Mouse (Mus musculus) midbrain, embryonic 15.5 days (tissue): Measurements from ENCODE around the gene Otof. TPM values are rescaled to one million over a fixed set of nuclear protein-coding genes. Genes with fewer than 3 reads are reported as not detected.
A peak's percentile ranks its signal among the peaks of the same experiment; 100 is the strongest.

Experiments used
- ATAC-seq: fragments of 200-750 bp; cut with Nextera tagmentation; replicated peaks from 2 replicates; pipeline ENCODE4 v1.8.0; 2017; ENCODE audit warnings: moderate TSS enrichment
- H3K27ac ChIP-seq: fragments of 300-500 bp; sonication (generic); 2 replicates; pipeline ENCODE4 v1.5.1; 2015; ENCODE audit warnings: mild to moderate bottlenecking, inconsistent platforms
- H3K27me3 ChIP-seq: fragments of 300-500 bp; sonication (generic); replicated peaks from 2 replicates; pipeline ENCODE4 v1.6.1; 2015; ENCODE audit warnings: inconsistent platforms
- H3K36me3 ChIP-seq: fragments of 300-500 bp; sonication (generic); replicated peaks from 2 replicates; pipeline ENCODE4 v1.6.1; 2015; ENCODE audit warnings: inconsistent platforms
- H3K4me1 ChIP-seq: fragments of 300-500 bp; sonication (generic); 2 replicates; pipeline ENCODE4 v1.6.1; 2015; ENCODE audit warnings: inconsistent platforms
- H3K4me2 ChIP-seq: fragments of 300-500 bp; sonication (generic); 2 replicates; pipeline ENCODE4 v1.6.1; 2015; ENCODE audit warnings: inconsistent platforms, mild to moderate bottlenecking, moderate library complexity
- H3K4me3 ChIP-seq: fragments of 300-500 bp; sonication (generic); 2 replicates; pipeline ENCODE4 v1.5.1; 2015; ENCODE audit warnings: mild to moderate bottlenecking, inconsistent platforms
- H3K9ac ChIP-seq: fragments of 300-500 bp; sonication (generic); 2 replicates; pipeline ENCODE4 v1.6.1; 2015; ENCODE audit warnings: mild to moderate bottlenecking, inconsistent platforms
- H3K9me3 ChIP-seq: fragments of 300-500 bp; sonication (generic); 2 replicates; pipeline ENCODE4 v1.6.1; 2016; ENCODE audit warnings: inconsistent platforms
- WGBS: fragments of 180-500 bp; shearing (Covaris S2); methylation state at CpG from one replicate; pipeline ENCODE4 v1.1.7; 2015; ENCODE audit warnings: mixed read lengths; 5-methylcytosine and 5-hydroxymethylcytosine counted together
- polyA plus RNA-seq: library from polyadenylated mRNA; unstranded; fragments of >200 nt; fragmentation: Nextera tagmentation; extraction: Ambion mirVana; gene quantifications from 2 replicates; pipeline ENCODE4 v1.2.1, GENCODE M21; 2015

Otof gene
- polyA plus RNA-seq, 1 experiment from 2014 or later = 4.0 TPM

- WGBS = 77% methylated on average over 4 of the region's 4 CpGs
Observed at GRCm38 (mm10) chr5:30423121-30423520, 38.6 kb downstream of the Otof start.

GRCm38 (mm10) chr5:30416665-30417064 is 45.1 kb downstream of the Otof start:
- no peak overlapping the region for H3K9ac ChIP-seq
- no peak overlapping the region for H3K27ac ChIP-seq
- H3K36me3 ChIP-seq = no peaks in the 10 kb centered on the region
- H3K4me1 ChIP-seq = peaks cover 7% of the 10 kb centered on the region; the same call in 1 of the 2 replicates
- no peaks in the 10 kb centered on the region for H3K27me3 ChIP-seq
- H3K4me3 ChIP-seq = no peak overlapping the region
- no peak for ATAC-seq
- no peak overlapping the region for H3K4me2 ChIP-seq
- H3K9me3 ChIP-seq = no peaks in the 10 kb centered on the region
- 24% methylated on average over 5 of the region's 5 CpGs for WGBS

More at GRCm38 (mm10) chr5:30423121-30423520, 38.6 kb downstream of the Otof start:
- Histone ChIP-seq H3K4me2 (no peak overlapping the region), H3K36me3 (no peaks in the 10 kb centered on the region), H3K27me3 (no peaks in the 10 kb centered on the region), H3K9ac (no peak overlapping the region), H3K4me3 (no peak overlapping the region), H3K9me3 (no peaks in the 10 kb centered on the region), H3K4me1 (0 out of 2 replicates have a peak, but pooled peaks cover 2% of the 10 kb centered on the region), H3K27ac (no peak overlapping the region)
- ATAC-seq = no peak

GRCm38 (mm10) chr5:30415876-30416275 is 45.9 kb downstream of the Otof start:
- WGBS = 64% methylated on average over 4 of the region's 4 CpGs
- H3K4me3 ChIP-seq = no peak overlapping the region
- no peak overlapping the region for H3K27ac ChIP-seq
- H3K36me3 ChIP-seq = no peaks in the 10 kb centered on the region
- H3K4me1 ChIP-seq = peaks cover 7% of the 10 kb centered on the region; the same call in 1 of the 2 replicates
- no peak overlapping the region for H3K4me2 ChIP-seq
- ATAC-seq = no peak
- no peak overlapping the region for H3K9ac ChIP-seq
- H3K9me3 ChIP-seq = no peaks in the 10 kb centered on the region
- no peaks in the 10 kb centered on the region for H3K27me3 ChIP-seq

GRCm38 (mm10) chr5:30415381-30415780 is 46.4 kb downstream of the Otof start:
- H3K9ac ChIP-seq = no peak overlapping the region
- H3K27ac ChIP-seq = no peak overlapping the region
- H3K9me3 ChIP-seq = no peaks in the 10 kb centered on the region
- 54% methylated on average over 2 of the region's 2 CpGs for WGBS
- no peak overlapping the region for H3K4me2 ChIP-seq
- H3K27me3 ChIP-seq = no peaks in the 10 kb centered on the region
- peaks cover 7% of the 10 kb centered on the region; the same call in 1 of the 2 replicates for H3K4me1 ChIP-seq
- no peak overlapping the region for H3K4me3 ChIP-seq
- ATAC-seq = no peak
- no peaks in the 10 kb centered on the region for H3K36me3 ChIP-seq

- no peak overlapping the region for H3K4me3 ChIP-seq
- H3K9me3 ChIP-seq = no peaks in the 10 kb centered on the region
- no peak overlapping the region for H3K4me2 ChIP-seq
- H3K36me3 ChIP-seq = no peaks in the 10 kb centered on the region
- no peaks in the 10 kb centered on the region for H3K27me3 ChIP-seq
- no peak overlapping the region for H3K27ac ChIP-seq
- H3K9ac ChIP-seq = no peak overlapping the region
- WGBS = 40% methylated on average over 10 of the region's 10 CpGs
- peaks cover 9% of the 10 kb centered on the region; the same call in 1 of the 2 replicates for H3K4me1 ChIP-seq
- ATAC-seq = no peak
Observed at GRCm38 (mm10) chr5:30411524-30411923, 50.2 kb downstream of the Otof start.

GRCm38 (mm10) chr5:30406876-30407275 is 54.9 kb downstream of the Otof start:
- H3K9ac ChIP-seq = no peak overlapping the region
- WGBS = 5% methylated on average over 9 of the region's 9 CpGs
- H3K4me2 ChIP-seq = peak overlapping the region; percentile 34
- H3K27me3 ChIP-seq = no peaks in the 10 kb centered on the region
- H3K27ac ChIP-seq = no peak overlapping the region
- H3K4me1 ChIP-seq = peaks cover 8% of the 10 kb centered on the region; the same call in 1 of the 2 replicates
- no peaks in the 10 kb centered on the region for H3K9me3 ChIP-seq
- H3K36me3 ChIP-seq = no peaks in the 10 kb centered on the region
- no peak overlapping the region for H3K4me3 ChIP-seq
- ATAC-seq = peak; percentile 53

GRCm38 (mm10) chr5:30401165-30401564 is 60.6 kb downstream of the Otof start:
- Histone ChIP-seq H3K36me3 (no peaks in the 10 kb centered on the region), H3K4me3 (no peak overlapping the region), H3K4me1 (no peaks in the 10 kb centered on the region), H3K4me2 (no peak overlapping the region), H3K9me3 (no peaks in the 10 kb centered on the region), H3K27ac (no peak overlapping the region), H3K9ac (no peak overlapping the region), H3K27me3 (no peaks in the 10 kb centered on the region)
- ATAC-seq = no peak
- WGBS = 16% methylated on average over 8 of the region's 8 CpGs

GRCm38 (mm10) chr5:30400521-30400920 is 61.2 kb downstream of the Otof start:
- 81% methylated on average over 5 of the region's 5 CpGs for WGBS
- Histone ChIP-seq H3K27ac (no peak overlapping the region), H3K4me1 (no peaks in the 10 kb centered on the region), H3K4me2 (no peak overlapping the region), H3K27me3 (no peaks in the 10 kb centered on the region), H3K9ac (no peak overlapping the region), H3K36me3 (no peaks in the 10 kb centered on the region), H3K9me3 (no peaks in the 10 kb centered on the region), H3K4me3 (no peak overlapping the region)
- no peak for ATAC-seq

GRCm38 (mm10) chr5:30391473-30391872 is 70.3 kb downstream of the Otof start:
- H3K4me1 ChIP-seq = no peaks in the 10 kb centered on the region
- ATAC-seq = peak; percentile 50; the same call in 1 of the 2 replicates
- 25% methylated on average over 7 of the region's 7 CpGs for WGBS
- no peak overlapping the region for H3K4me2 ChIP-seq
- no peak overlapping the region for H3K27ac ChIP-seq
- no peaks in the 10 kb centered on the region for H3K9me3 ChIP-seq
- no peak overlapping the region for H3K9ac ChIP-seq
- H3K4me3 ChIP-seq = no peak overlapping the region
- no peaks in the 10 kb centered on the region for H3K36me3 ChIP-seq
- no peaks in the 10 kb centered on the region; the same call in 1 of the 2 replicates for H3K27me3 ChIP-seq

GRCm38 (mm10) chr5:30389836-30390235 is 71.9 kb downstream of the Otof start:
- H3K9ac ChIP-seq = no peak overlapping the region
- no peak overlapping the region for H3K4me2 ChIP-seq
- no peaks in the 10 kb centered on the region for H3K4me1 ChIP-seq
- WGBS = 85% methylated on average over 5 of the region's 5 CpGs
- H3K27ac ChIP-seq = no peak overlapping the region
- ATAC-seq = no peak
- H3K36me3 ChIP-seq = no peaks in the 10 kb centered on the region
- no peaks in the 10 kb centered on the region for H3K9me3 ChIP-seq
- H3K4me3 ChIP-seq = no peak overlapping the region
- H3K27me3 ChIP-seq = no peaks in the 10 kb centered on the region; the same call in 1 of the 2 replicates

GRCm38 (mm10) chr5:30387726-30388125 is 74.0 kb downstream of the Otof start:
- Histone ChIP-seq H3K27ac (no peak overlapping the region), H3K4me1 (no peaks in the 10 kb centered on the region), H3K36me3 (no peaks in the 10 kb centered on the region), H3K4me2 (no peak overlapping the region), H3K9ac (no peak overlapping the region), H3K27me3 (no peaks in the 10 kb centered on the region; the same call in 1 of the 2 replicates), H3K9me3 (no peaks in the 10 kb centered on the region), H3K4me3 (no peak overlapping the region)
- ATAC-seq = no peak
- 76% methylated on average over 6 of the region's 6 CpGs for WGBS

GRCm38 (mm10) chr5:30382876-30383275 is 78.9 kb downstream of the Otof start:
- ATAC-seq = no peak
- H3K27ac ChIP-seq = no peak overlapping the region
- 64% methylated on average over 7 of the region's 7 CpGs for WGBS

GRCm38 (mm10) chr5:30369426-30369825 is 92.3 kb downstream of the Otof start:
- Histone ChIP-seq H3K9ac (no peak overlapping the region), H3K36me3 (no peaks in the 10 kb centered on the region), H3K4me3 (no peak overlapping the region), H3K27ac (no peak overlapping the region), H3K27me3 (no peaks in the 10 kb centered on the region), H3K4me1 (no peaks in the 10 kb centered on the region), H3K9me3 (no peaks in the 10 kb centered on the region), H3K4me2 (no peak overlapping the region)
- 83% methylated on average over 5 of the region's 5 CpGs for WGBS
- ATAC-seq = no peak

More at GRCm38 (mm10) chr5:30382876-30383275, 78.9 kb downstream of the Otof start:
- H3K27me3 ChIP-seq = no peaks in the 10 kb centered on the region; the same call in 1 of the 2 replicates
- H3K36me3 ChIP-seq = no peaks in the 10 kb centered on the region
- H3K4me3 ChIP-seq = no peak overlapping the region
- no peak overlapping the region for H3K4me2 ChIP-seq
- H3K4me1 ChIP-seq = no peaks in the 10 kb centered on the region
- H3K9ac ChIP-seq = no peak overlapping the region
- no peaks in the 10 kb centered on the region for H3K9me3 ChIP-seq
